Mouse (Mus musculus): Measurements from ENCODE around the gene Arid5a. TPM values are rescaled to one million over a fixed set of nuclear protein-coding genes. Genes with fewer than 3 reads are reported as not detected.

Arid5a gene
- polyA plus RNA-seq, 1 experiment = 7.8 TPM

Other genes starting within 250 kb of the Arid5a start
- 46.7 and 59.4 TPM in 2 replicates for gene Hs6st1, start 239.3 kb upstream of the Arid5a start, polyA plus RNA-seq (2012; rRNA removed)
- 18.5 and 19.8 TPM in 2 replicates for gene Uggt1, start 63.0 kb upstream of the Arid5a start, polyA plus RNA-seq (2012; rRNA removed)
- 88.2 and 180 TPM in 2 replicates for gene Neurl3, start 33.1 kb upstream of the Arid5a start, polyA plus RNA-seq (2012; rRNA removed)
- gene Kansl3, start 61.4 kb downstream of the Arid5a start, polyA plus RNA-seq (2012; rRNA removed) = 24.1 and 48.4 TPM in 2 replicates
- not detected in 2 replicates for gene Fer1l5, start 64.6 kb downstream of the Arid5a start, polyA plus RNA-seq (2012; rRNA removed)
- 8.1 and 9.3 TPM in 2 replicates for gene Lman2l, start 137.5 kb downstream of the Arid5a start, polyA plus RNA-seq (2012; rRNA removed)
- gene Cnnm4, start 163.9 kb downstream of the Arid5a start, polyA plus RNA-seq (2012; rRNA removed) = 103 and 109 TPM in 2 replicates
- 12.8 and 13.7 TPM in 2 replicates for gene Cnnm3, start 204.1 kb downstream of the Arid5a start, polyA plus RNA-seq (2012; rRNA removed)
- gene Ankrd23, start 229.2 kb downstream of the Arid5a start, polyA plus RNA-seq (2012; rRNA removed) = 6.5 and 8.1 TPM in 2 replicates
- 0.08 TPM in 1 of 2 replicates, not detected in the other for gene Gm42417, start 231.7 kb downstream of the Arid5a start, polyA plus RNA-seq (2012; rRNA removed)
- gene Ankrd39, start 239.7 kb downstream of the Arid5a start, polyA plus RNA-seq (2012; rRNA removed) = 9.4 and 11.2 TPM in 2 replicates